ENCODE assay signal across 28 mouse cellular contexts in the genomic region with DNA sequence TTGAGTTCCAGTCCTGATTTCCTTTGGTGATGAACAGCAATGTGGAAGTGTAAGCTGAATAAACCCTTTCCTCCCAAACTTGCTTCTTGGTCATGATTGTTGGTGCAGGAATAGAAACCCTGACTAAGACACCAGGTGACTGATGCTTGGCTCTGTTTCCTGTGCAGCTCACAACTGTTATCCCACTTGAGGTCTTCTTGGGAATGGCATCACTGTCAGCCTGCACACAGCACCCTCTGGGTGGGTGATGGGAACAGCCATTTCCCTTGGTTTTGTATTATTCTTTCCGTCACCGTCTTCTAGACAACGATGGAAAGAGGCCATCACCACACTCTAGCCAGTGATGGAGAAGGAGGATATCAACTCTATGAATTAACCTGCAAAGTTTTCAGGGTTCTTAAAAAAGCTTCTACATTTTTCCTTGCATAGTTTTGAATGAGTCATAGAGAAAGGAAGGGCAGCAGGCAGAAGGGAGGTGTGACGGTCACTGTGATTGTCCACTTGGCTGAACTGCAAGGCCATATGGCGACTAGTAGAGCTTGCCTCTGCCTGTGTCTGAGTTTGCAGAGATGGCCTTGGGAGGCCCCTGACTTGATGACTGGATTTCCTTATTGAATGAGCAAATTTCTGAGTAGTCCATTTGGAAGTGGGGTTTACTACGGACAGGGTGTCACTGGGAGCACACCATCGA. TPM values are rescaled to one million over a fixed set of nuclear protein-coding genes. Genes with fewer than 3 reads are reported as not detected.
A peak's percentile ranks its signal among the peaks of the same experiment; 100 is the strongest.
DNase-seq lines count a peak whose midpoint lies in the region; ATAC-seq and TF ChIP-seq lines count a peak whose summit lies in the region.
"Had no signal": no experiment of that assay in that cellular context is flagged by ENCODE, and none has a peak within 500 bp of the region (broad histone marks: within the 10 kb centered on the region; RNA-seq: fewer than 3 reads in every experiment).

No protein-coding gene starts in this region.

- ATAC-seq in midbrain, embryonic 11.5 days (ENCODE audit: low FRiP score) = no peak
- ATAC-seq in midbrain, embryonic 16.5 days = no peak
- ATAC-seq: CD4-positive, CD25-positive, alpha-beta regulatory T cell, adult 4 months; forebrain, embryonic 14.5 days; midbrain, embryonic 15.5 days had no signal

- peak; percentile 77 to 91 for DNase-seq in adrenal gland, adult (ENCODE audit: inconsistent age in 2 of 2, low spot score in 1 of 2)
- no peak for DNase-seq in adrenal gland, postnatal 25 days
- peak; percentile 65 for DNase-seq in midbrain, embryonic 11.5 days (ENCODE audit: low spot score, missing footprints)
- peak; percentile 54 to 68 for DNase-seq in cerebellum, postnatal 10 days
- DNase-seq in thymus, adult 2 months = no peak
- DNase-seq in limb, embryonic 10.5 days (ENCODE audit: low spot score) = no peak
- DNase-seq: gastrocnemius, postnatal 14 days; heart, adult 11 months; kidney, adult 2 months; kidney, postnatal 10 days; lung, postnatal 4 days; right cerebral cortex, postnatal 4 days; thymus, postnatal 36 days had no signal

- no peaks in the 10 kb centered on the region for H3K4me1 ChIP-seq in midbrain, embryonic 11.5 days (ENCODE audit: control insufficient read depth, insufficient read depth, low read length)
- no peaks in the 10 kb centered on the region for H3K4me1 ChIP-seq in midbrain, embryonic 16.5 days (ENCODE audit: control insufficient read depth, insufficient read depth, low read length)
- no peaks in the 10 kb centered on the region for H3K4me1 ChIP-seq in thymus, adult 2 months (replicated peaks; ENCODE audit: control insufficient read depth, insufficient read depth, low read length)
- H3K4me1 ChIP-seq in limb, embryonic 10.5 days = no peaks in the 10 kb centered on the region
- H3K4me1 ChIP-seq: embryonic facial prominence, embryonic 15.5 days; hindbrain, embryonic 15.5 days; midbrain, embryonic 15.5 days had no signal

- no peak for TF ChIP-seq CTCF in thymus, adult 2 months (IDR thresholded peaks at IDR 0.05; ENCODE audit: borderline replicate concordance, control insufficient read depth, extremely low read depth, insufficient read depth, low read length, poor library complexity)

- H3K9me3 ChIP-seq in midbrain, embryonic 11.5 days (ENCODE audit: control insufficient read depth, low read length) = no peaks in the 10 kb centered on the region
- H3K9me3 ChIP-seq in midbrain, embryonic 16.5 days (replicated peaks; ENCODE audit: control insufficient read depth, low read length, poor library complexity, severe bottlenecking) = no peaks in the 10 kb centered on the region
- no peaks in the 10 kb centered on the region for H3K9me3 ChIP-seq in limb, embryonic 10.5 days (replicated peaks)
- H3K9me3 ChIP-seq: embryonic facial prominence, embryonic 15.5 days; hindbrain, embryonic 15.5 days; midbrain, embryonic 15.5 days had no signal

- H3K36me3 ChIP-seq in midbrain, embryonic 11.5 days (ENCODE audit: control insufficient read depth, insufficient read depth, low read length) = no peaks in the 10 kb centered on the region
- no peaks in the 10 kb centered on the region for H3K36me3 ChIP-seq in midbrain, embryonic 16.5 days (ENCODE audit: control insufficient read depth, insufficient read depth, low read length)
- no peaks in the 10 kb centered on the region for H3K36me3 ChIP-seq in thymus, adult 2 months (ENCODE audit: control insufficient read depth, insufficient read depth, low read length)
- H3K36me3 ChIP-seq in limb, embryonic 10.5 days = no peaks in the 10 kb centered on the region
- H3K36me3 ChIP-seq: embryonic facial prominence, embryonic 15.5 days; hindbrain, embryonic 15.5 days; midbrain, embryonic 15.5 days had no signal

- no peak overlapping the region for H3K9ac ChIP-seq in midbrain, embryonic 11.5 days (ENCODE audit: low read length)
- no peak overlapping the region for H3K9ac ChIP-seq in midbrain, embryonic 16.5 days (ENCODE audit: low read depth, low read length)
- H3K9ac ChIP-seq: embryonic facial prominence, embryonic 15.5 days; hindbrain, embryonic 15.5 days; midbrain, embryonic 15.5 days had no signal

- H3K27ac ChIP-seq in midbrain, embryonic 11.5 days (ENCODE audit: low read depth, low read length) = no peak overlapping the region
- H3K27ac ChIP-seq in midbrain, embryonic 16.5 days (ENCODE audit: low read length) = no peak overlapping the region
- H3K27ac ChIP-seq in thymus, adult 2 months (ENCODE audit: control insufficient read depth, insufficient read depth, low read length) = no peak overlapping the region
- H3K27ac ChIP-seq in limb, embryonic 10.5 days = no peak overlapping the region
- H3K27ac ChIP-seq: embryonic facial prominence, embryonic 15.5 days; hindbrain, embryonic 15.5 days; midbrain, embryonic 15.5 days had no signal

- 92% methylated on average over 7 of the region's 7 CpGs for WGBS in midbrain, embryonic 11.5 days
- WGBS in midbrain, embryonic 16.5 days = 91% methylated on average over 7 of the region's 7 CpGs
- 95% methylated on average over 7 of the region's 7 CpGs for WGBS in thymus, adult 2 months
- WGBS in limb, embryonic 10.5 days = 95% methylated on average over 7 of the region's 7 CpGs

- TF ChIP-seq POLR2A in thymus, adult 2 months (IDR thresholded peaks at IDR 0.05; ENCODE audit: control insufficient read depth, extremely low read depth, insufficient read depth, low read length, poor library complexity) = no peak

- H3K27me3 ChIP-seq in midbrain, embryonic 11.5 days (ENCODE audit: control insufficient read depth, insufficient read depth, low read length) = no peaks in the 10 kb centered on the region
- no peaks in the 10 kb centered on the region for H3K27me3 ChIP-seq in midbrain, embryonic 16.5 days (ENCODE audit: control insufficient read depth, insufficient read depth, low read depth, low read length)
- no peaks in the 10 kb centered on the region for H3K27me3 ChIP-seq in thymus, adult 2 months (ENCODE audit: control insufficient read depth, insufficient read depth, low read length)
- H3K27me3 ChIP-seq in limb, embryonic 10.5 days (ENCODE audit: low read depth, poor library complexity, severe bottlenecking) = no peaks in the 10 kb centered on the region
- H3K27me3 ChIP-seq: embryonic facial prominence, embryonic 15.5 days; hindbrain, embryonic 15.5 days; midbrain, embryonic 15.5 days had no signal

- H3K4me3 ChIP-seq in midbrain, embryonic 11.5 days (ENCODE audit: low read depth, low read length) = no peak overlapping the region
- H3K4me3 ChIP-seq in midbrain, embryonic 16.5 days (ENCODE audit: low read depth, low read length) = no peak overlapping the region
- H3K4me3 ChIP-seq in thymus, adult 2 months (ENCODE audit: control insufficient read depth, insufficient read depth, low read length) = no peak overlapping the region
- no peak overlapping the region for H3K4me3 ChIP-seq in limb, embryonic 10.5 days
- H3K4me3 ChIP-seq: embryonic facial prominence, embryonic 15.5 days; hindbrain, embryonic 15.5 days; midbrain, embryonic 15.5 days had no signal

- H3K4me2 ChIP-seq in midbrain, embryonic 11.5 days = no peak overlapping the region
- no peak overlapping the region for H3K4me2 ChIP-seq in midbrain, embryonic 16.5 days (ENCODE audit: low read length)
- H3K4me2 ChIP-seq: embryonic facial prominence, embryonic 15.5 days; heart, embryonic 11.5 days; hindbrain, embryonic 15.5 days; midbrain, embryonic 15.5 days had no signal

RNA-seq across cellular contexts. Expression of a gene that starts 14.4 kb away (rescaled TPM):
- total RNA-seq in adrenal gland, postnatal 25 days (2021) = not detected in 2 replicates
- polyA plus RNA-seq in midbrain, embryonic 11.5 days (2014; fragmentation: Nextera tagmentation; extraction: Ambion mirVana) = not detected in 2 replicates
- not detected in 2 replicates for polyA plus RNA-seq in midbrain, embryonic 16.5 days (2015; fragmentation: Nextera tagmentation; extraction: Ambion mirVana)
- 0.19 and 0.20 TPM in 2 replicates for polyA plus RNA-seq in thymus, adult 2 months (2012; rRNA removed)
- polyA plus RNA-seq in limb, embryonic 10.5 days (2016; fragmentation: Nextera tagmentation; extraction: Ambion mirVana) = not detected in 2 replicates
- total RNA-seq: hematopoietic stem cell, adult 5-6 weeks; layer of hippocampus, adult 18-20 months; layer of hippocampus, postnatal 25 days; megakaryocyte-erythroid progenitor cell, adult 5-6 weeks had no signal
- polyA plus RNA-seq: CD4-positive, CD25-positive, alpha-beta regulatory T cell, adult 4 months; forebrain, embryonic 14.5 days; hindbrain, embryonic 15.5 days; kidney, adult 2 months; limb, embryonic 11.5 days; midbrain, embryonic 15.5 days; neural tube, embryonic 14.5 days had no signal

RNA-seq across cellular contexts. Expression of a gene that starts 26.4 kb away (rescaled TPM):
- total RNA-seq in adrenal gland, postnatal 25 days (2021) = 0.91 and 1.2 TPM in 2 replicates
- not detected in 2 replicates for polyA plus RNA-seq in midbrain, embryonic 11.5 days (2014; fragmentation: Nextera tagmentation; extraction: Ambion mirVana)
- polyA plus RNA-seq in midbrain, embryonic 16.5 days (2015; fragmentation: Nextera tagmentation; extraction: Ambion mirVana) = not detected in 2 replicates
- polyA plus RNA-seq in thymus, adult 2 months (2012; rRNA removed) = 2.8 and 5.4 TPM in 2 replicates
- not detected in 2 replicates for polyA plus RNA-seq in limb, embryonic 10.5 days (2016; fragmentation: Nextera tagmentation; extraction: Ambion mirVana)
- total RNA-seq: gastrocnemius, postnatal 14 days; hematopoietic stem cell, adult 5-6 weeks; layer of hippocampus, adult 18-20 months; layer of hippocampus, postnatal 25 days had no signal
- polyA plus RNA-seq: forebrain, embryonic 14.5 days; limb, embryonic 11.5 days; liver, embryonic 16.5 days; stomach, embryonic 14.5 days had no signal

Comparison
In these comparisons a context has a peak if more than half of its experiments do, and no peak if none do; other contexts are left out.
1. DNase-seq: peak in adrenal gland, adult (2 of 2), midbrain, embryonic 11.5 days (single experiment) and cerebellum, postnatal 10 days (2 of 2); none in adrenal gland, postnatal 25 days (single experiment), thymus, adult 2 months (single experiment) and limb, embryonic 10.5 days (single experiment).